Mouse (Mus musculus): ENCODE measurements around the gene Hoxb6.

The Hoxb6 gene

GRCm38 (mm10) chr11:96336597-96336996 is 44.3 kb downstream of the Hoxb6 start:
- no peak for DNase-seq (ENCODE audit: low read depth)

- DNase-seq (ENCODE audit: low read depth), result no peak
These were observed 44.8 kb downstream of the Hoxb6 start for GRCm38 (mm10) chr11:96337026-96337425.

GRCm38 (mm10) chr11:96338957-96339855 is 46.9 kb downstream of the Hoxb6 start:
- DNase-seq (ENCODE audit: low read depth), result no peak

GRCm38 (mm10) chr11:96340698-96341365 is 48.6 kb downstream of the Hoxb6 start:
- no peak for DNase-seq (ENCODE audit: low read depth)

GRCm38 (mm10) chr11:96341701-96342575 is 49.7 kb downstream of the Hoxb6 start:
- no peak for DNase-seq (ENCODE audit: low read depth)

GRCm38 (mm10) chr11:96342576-96342930 is 50.3 kb downstream of the Hoxb6 start:
- DNase-seq (ENCODE audit: low read depth), result no peak

GRCm38 (mm10) chr11:96343206-96343745 is 51.0 kb downstream of the Hoxb6 start:
- no peak for DNase-seq (ENCODE audit: low read depth)

- DNase-seq (ENCODE audit: low read depth), result no peak
These were observed 52.0 kb downstream of the Hoxb6 start for GRCm38 (mm10) chr11:96344061-96344877.

- no peak for DNase-seq (ENCODE audit: low read depth)
These were observed 52.5 kb downstream of the Hoxb6 start for GRCm38 (mm10) chr11:96344878-96345159.

- DNase-seq (ENCODE audit: low read depth), result no peak
These were observed 53.1 kb downstream of the Hoxb6 start for GRCm38 (mm10) chr11:96345220-96345892.

GRCm38 (mm10) chr11:96345893-96346806 is 53.9 kb downstream of the Hoxb6 start:
- no peak for DNase-seq (ENCODE audit: low read depth)

GRCm38 (mm10) chr11:96346916-96347520 is 54.7 kb downstream of the Hoxb6 start:
- DNase-seq (ENCODE audit: low read depth), result no peak

GRCm38 (mm10) chr11:96347717-96348116 is 55.4 kb downstream of the Hoxb6 start:
- DNase-seq (ENCODE audit: low read depth), result no peak

GRCm38 (mm10) chr11:96348141-96348928 is 56.1 kb downstream of the Hoxb6 start:
- DNase-seq (ENCODE audit: low read depth), result no peak

- no peak for DNase-seq (ENCODE audit: low read depth)
These were observed 56.7 kb downstream of the Hoxb6 start for GRCm38 (mm10) chr11:96348988-96349387.

GRCm38 (mm10) chr11:96349491-96350340 is 57.4 kb downstream of the Hoxb6 start:
- DNase-seq (ENCODE audit: low read depth), result no peak

GRCm38 (mm10) chr11:96350341-96350624 is 58.0 kb downstream of the Hoxb6 start, which contains the start of gene Hoxb2:
Hoxb2 (plus strand) TSS chr11:96350525.
- no peak for DNase-seq (ENCODE audit: low read depth)

GRCm38 (mm10) chr11:96350791-96351190 is 58.5 kb downstream of the Hoxb6 start:
- no peak for DNase-seq (ENCODE audit: low read depth)

Measured in c-Kit-positive CD71-negative TER-119-negative erythroid progenitor cells, embryonic 14.5 days (primary cell).